8 mouse cellular contexts compared by ENCODE assay signal in genomic region chr6:121473093-121473821, GRCm38 (mm10). TPM values are rescaled to one million over a fixed set of nuclear protein-coding genes. Genes with fewer than 3 reads are reported as not detected.
DNase-seq lines count a peak whose midpoint lies in the region; ATAC-seq and TF ChIP-seq lines count a peak whose summit lies in the region.

Gene Iqsec3 (minus strand): TSS chr6:121473678.

- H3K9me3 ChIP-seq in embryonic facial prominence, embryonic 15.5 days (replicated peaks), result no peaks in the 10 kb centered on the region
- no peaks in the 10 kb centered on the region for H3K9me3 ChIP-seq in heart, embryonic 13.5 days
- H3K9me3 ChIP-seq in kidney, postnatal 0 days (replicated peaks; ENCODE audit: low read length), result no peaks in the 10 kb centered on the region
- no peaks in the 10 kb centered on the region for H3K9me3 ChIP-seq in liver, embryonic 11.5 days (ENCODE audit: control insufficient read depth, low read length)
- H3K9me3 ChIP-seq in stomach, embryonic 15.5 days, result no peaks in the 10 kb centered on the region

- no peak within 1 kb of the TSS for H3K9ac ChIP-seq in embryonic facial prominence, embryonic 15.5 days
- H3K9ac ChIP-seq in heart, embryonic 13.5 days, result no peak within 1 kb of the TSS
- H3K9ac ChIP-seq in kidney, postnatal 0 days (ENCODE audit: low read depth, low read length), result no peak within 1 kb of the TSS
- no peak within 1 kb of the TSS for H3K9ac ChIP-seq in liver, embryonic 11.5 days (ENCODE audit: low read depth, low read length)
- H3K9ac ChIP-seq in stomach, embryonic 15.5 days, result no peak within 1 kb of the TSS

- peak within 1 kb of the TSS; percentile 64 for H3K4me2 ChIP-seq in embryonic facial prominence, embryonic 15.5 days (replicated peaks)
- H3K4me2 ChIP-seq in heart, embryonic 13.5 days, result peak within 1 kb of the TSS; percentile 71
- H3K4me2 ChIP-seq in kidney, postnatal 0 days (ENCODE audit: low read length), result peak within 1 kb of the TSS; percentile 57
- peak within 1 kb of the TSS; percentile 64 for H3K4me2 ChIP-seq in liver, embryonic 11.5 days
- H3K4me2 ChIP-seq in stomach, embryonic 15.5 days, result peak within 1 kb of the TSS; percentile 58

- DNase-seq in layer of hippocampus, adult 11-12 months (ENCODE audit: low spot score), result peak; percentile 74
- DNase-seq in layer of hippocampus, adult 9-10 months (ENCODE audit: low spot score), result no peak
- DNase-seq in kidney, postnatal 0 days (ENCODE audit: low spot score), result peak; percentile 94
- peak; percentile 92 for DNase-seq in liver, embryonic 11.5 days (ENCODE audit: low spot score)
- DNase-seq in natural killer cell, adult 2 months (ENCODE audit: low spot score in 2 of 2), result peak; percentile 27 to 57

- no peaks in the 10 kb centered on the region for H3K36me3 ChIP-seq in embryonic facial prominence, embryonic 15.5 days
- H3K36me3 ChIP-seq in heart, embryonic 13.5 days, result no peaks in the 10 kb centered on the region
- no peaks in the 10 kb centered on the region for H3K36me3 ChIP-seq in kidney, postnatal 0 days (ENCODE audit: insufficient read depth, low read length)
- no peaks in the 10 kb centered on the region for H3K36me3 ChIP-seq in liver, embryonic 11.5 days (ENCODE audit: control insufficient read depth, insufficient read depth, low read length)
- no peaks in the 10 kb centered on the region for H3K36me3 ChIP-seq in stomach, embryonic 15.5 days

- ATAC-seq in embryonic facial prominence, embryonic 15.5 days (ENCODE audit: insufficient number of reproducible peaks, low FRiP score, low TSS enrichment, low read depth), result peak; percentile 89
- peak; percentile 58; the same call in 1 of the 2 replicates for ATAC-seq in heart, embryonic 13.5 days (ENCODE audit: extremely low read depth, insufficient number of reproducible peaks, low FRiP score, low TSS enrichment)
- ATAC-seq in kidney, postnatal 0 days (replicated peaks; ENCODE audit: low FRiP score, low read depth), result peak; percentile 94
- ATAC-seq in liver, embryonic 11.5 days (replicated peaks; ENCODE audit: low FRiP score), result peak; percentile 73
- ATAC-seq in stomach, embryonic 15.5 days (ENCODE audit: insufficient read depth, low FRiP score, low read depth), result peak; percentile 86

- H3K4me3 ChIP-seq in embryonic facial prominence, embryonic 15.5 days (replicated peaks), result peak within 1 kb of the TSS; percentile 33
- H3K4me3 ChIP-seq in heart, embryonic 13.5 days, result peak within 1 kb of the TSS; percentile 46
- H3K4me3 ChIP-seq in kidney, postnatal 0 days (replicated peaks; ENCODE audit: low read depth, low read length), result 0 out of 2 replicates have a peak within 1 kb of the TSS, but pooled peaks have one; percentile 16
- peak within 1 kb of the TSS; percentile 31 for H3K4me3 ChIP-seq in liver, embryonic 11.5 days (ENCODE audit: low read depth, low read length)
- peak within 1 kb of the TSS; percentile 30 for H3K4me3 ChIP-seq in stomach, embryonic 15.5 days (replicated peaks)

- peaks cover 43% of the 10 kb centered on the region for H3K27me3 ChIP-seq in embryonic facial prominence, embryonic 15.5 days
- H3K27me3 ChIP-seq in heart, embryonic 13.5 days (replicated peaks), result peaks cover 70% of the 10 kb centered on the region
- H3K27me3 ChIP-seq in kidney, postnatal 0 days (ENCODE audit: insufficient read depth, low read length), result peaks cover 6% of the 10 kb centered on the region
- H3K27me3 ChIP-seq in liver, embryonic 11.5 days (replicated peaks; ENCODE audit: control insufficient read depth, insufficient read depth, low read length), result peaks cover 28% of the 10 kb centered on the region
- peaks cover 20% of the 10 kb centered on the region for H3K27me3 ChIP-seq in stomach, embryonic 15.5 days (replicated peaks)

- peaks cover 11% of the 10 kb centered on the region for H3K4me1 ChIP-seq in embryonic facial prominence, embryonic 15.5 days
- H3K4me1 ChIP-seq in heart, embryonic 13.5 days, result peaks cover 10% of the 10 kb centered on the region
- H3K4me1 ChIP-seq in kidney, postnatal 0 days (replicated peaks; ENCODE audit: insufficient read depth, low read length), result 0 out of 2 replicates have a peak, but pooled peaks cover 3% of the 10 kb centered on the region
- no peaks in the 10 kb centered on the region for H3K4me1 ChIP-seq in liver, embryonic 11.5 days (replicated peaks; ENCODE audit: control insufficient read depth, insufficient read depth, low read length)
- peaks cover 7% of the 10 kb centered on the region; the same call in 1 of the 2 replicates for H3K4me1 ChIP-seq in stomach, embryonic 15.5 days

- under 1% methylated on average over 64 of the region's 65 CpGs for WGBS in embryonic facial prominence, embryonic 15.5 days
- WGBS in heart, embryonic 13.5 days, result under 1% methylated on average over 61 of the region's 65 CpGs
- WGBS in kidney, postnatal 0 days, result under 1% methylated on average over 58 of the region's 65 CpGs
- 1% methylated on average over 60 of the region's 65 CpGs for WGBS in liver, embryonic 11.5 days
- WGBS in stomach, embryonic 15.5 days, result under 1% methylated on average over 58 of the region's 65 CpGs

- TF ChIP-seq CTCF in kidney, postnatal 0 days (IDR thresholded peaks at IDR 0.05; ENCODE audit: low read depth), result peak; percentile 17; the same call in 1 of the 2 replicates

- no peak within 1 kb of the TSS for H3K27ac ChIP-seq in embryonic facial prominence, embryonic 15.5 days (replicated peaks)
- H3K27ac ChIP-seq in heart, embryonic 13.5 days (replicated peaks), result no peak within 1 kb of the TSS
- H3K27ac ChIP-seq in kidney, postnatal 0 days, result no peak within 1 kb of the TSS
- H3K27ac ChIP-seq in liver, embryonic 11.5 days (ENCODE audit: low read depth, low read length), result no peak within 1 kb of the TSS
- H3K27ac ChIP-seq in stomach, embryonic 15.5 days, result no peak within 1 kb of the TSS

RNA-seq across cellular contexts. Expression of gene Iqsec3, which starts in this region (rescaled TPM):
- 0.27 and 0.34 TPM in 2 replicates for polyA plus RNA-seq in embryonic facial prominence, embryonic 15.5 days (2015; fragmentation: Nextera tagmentation; extraction: Ambion mirVana)
- 0.01 TPM in 1 of 2 replicates, not detected in the other for polyA plus RNA-seq in heart, embryonic 13.5 days (2015; fragmentation: Nextera tagmentation; extraction: Ambion mirVana)
- 0.04 and 0.07 TPM in 2 replicates for polyA plus RNA-seq in kidney, postnatal 0 days (2015; fragmentation: Nextera tagmentation; extraction: Ambion mirVana)
- 0.03 TPM in 1 of 2 replicates, not detected in the other for polyA plus RNA-seq in liver, embryonic 11.5 days (2014; fragmentation: Nextera tagmentation; extraction: Ambion mirVana)
- 0.18 and 0.30 TPM in 2 replicates for polyA plus RNA-seq in stomach, embryonic 15.5 days (2015; fragmentation: Nextera tagmentation; extraction: Ambion mirVana)

Comparison
In these comparisons a context has a peak if more than half of its experiments do, and no peak if none do; other contexts are left out.
1. Peak in ATAC-seq, H3K4me3 ChIP-seq and H3K4me2 ChIP-seq in embryonic facial prominence, embryonic 15.5 days; RNA of the gene not detected or under 1 TPM.
2. Peak in ATAC-seq, H3K4me3 ChIP-seq and H3K4me2 ChIP-seq in heart, embryonic 13.5 days; RNA of the gene not detected or under 1 TPM.
3. Peak in DNase-seq, ATAC-seq, H3K4me3 ChIP-seq and H3K4me2 ChIP-seq in kidney, postnatal 0 days; RNA of the gene not detected or under 1 TPM.
4. Peak in DNase-seq, ATAC-seq, H3K4me3 ChIP-seq and H3K4me2 ChIP-seq in liver, embryonic 11.5 days; RNA of the gene not detected or under 1 TPM.
5. Peak in ATAC-seq, H3K4me3 ChIP-seq and H3K4me2 ChIP-seq in stomach, embryonic 15.5 days; RNA of the gene not detected or under 1 TPM.